ENCODE assay signal across 10 mouse cellular contexts in genomic region chr16:22919971-22920854, GRCm38 (mm10). TPM values are rescaled to one million over a fixed set of nuclear protein-coding genes. Genes with fewer than 3 reads are reported as not detected.
DNase-seq lines count a peak whose midpoint lies in the region; ATAC-seq and TF ChIP-seq lines count a peak whose summit lies in the region.
"Had no signal": no experiment of that assay in that cellular context is flagged by ENCODE, and none has a peak within 500 bp of the region (broad histone marks: within the 10 kb centered on the region; RNA-seq: fewer than 3 reads in every experiment).

No protein-coding gene starts in this region.

- H3K36me3 ChIP-seq in lung, postnatal 0 days (ENCODE audit: insufficient read depth, low read length), result no peaks in the 10 kb centered on the region

- no peak overlapping the region for H3K4me2 ChIP-seq in lung, postnatal 0 days (replicated peaks; ENCODE audit: low read depth, low read length)

- no peaks in the 10 kb centered on the region for H3K27me3 ChIP-seq in lung, postnatal 0 days (replicated peaks; ENCODE audit: insufficient read depth, low read length)

- 0 out of 2 replicates have a peak, but pooled peaks have one; percentile 8 for TF ChIP-seq EP300 in lung, postnatal 0 days (IDR thresholded peaks at IDR 0.05)

- no peaks in the 10 kb centered on the region for H3K9me3 ChIP-seq in lung, postnatal 0 days (ENCODE audit: low read length)

- TF ChIP-seq CTCF in lung, postnatal 0 days (IDR thresholded peaks at IDR 0.05), result no peak

- 35% methylated on average over 18 of the region's 18 CpGs for WGBS in lung, postnatal 0 days

- intact Hi-C loops in heart, postnatal 25 days (cut with DNase I), result no loop called here
- intact Hi-C loops in left cerebral cortex, postnatal 4 days (cut with DNase I), result no loop called here

- H3K4me3 ChIP-seq in lung, postnatal 0 days (ENCODE audit: low read depth, low read length), result no peak overlapping the region

- no peaks in the 10 kb centered on the region for H3K4me1 ChIP-seq in lung, postnatal 0 days (ENCODE audit: insufficient read depth, low read depth, low read length)

- peak; percentile 54 to 78 for DNase-seq in adrenal gland, adult (ENCODE audit: inconsistent age in 2 of 2, low spot score in 1 of 2)
- DNase-seq in adrenal gland, postnatal 4 days (ENCODE audit: low spot score in 2 of 2), result no peak
- peak; percentile 92 for DNase-seq in ZHBTc4 (ENCODE audit: low read depth, low spot score)
- peak; percentile 22 for DNase-seq in heart, postnatal 25 days (ENCODE audit: low spot score)
- peak; percentile 60 for DNase-seq in lung, postnatal 0 days (ENCODE audit: low spot score)
- no peak for DNase-seq in right cerebral cortex, adult 18-20 months
- DNase-seq in neural tube, embryonic 10.5 days (ENCODE audit: extremely low spot score, low spot score), result no peak
- DNase-seq in left cerebral cortex, postnatal 4 days, result no peak

- no peak overlapping the region for H3K27ac ChIP-seq in lung, postnatal 0 days (ENCODE audit: low read length)

- ATAC-seq in lung, postnatal 0 days, result peak; percentile 83

- no peak overlapping the region for H3K9ac ChIP-seq in lung, postnatal 0 days (replicated peaks; ENCODE audit: low read depth)

RNA-seq across cellular contexts. Expression of gene Fetub, which starts 2.1 kb away (rescaled TPM):
- 100 to 1,000 TPM in 1 of 2 experiments, 10 to 100 TPM in 1; 10.1 to 134 TPM for total RNA-seq in adrenal gland, postnatal 4 days (2021)
- total RNA-seq in heart, postnatal 25 days (2021), result under 1 TPM in 1 of 2 experiments, not detected in 1; 0.21 TPM
- 0.30 and 0.35 TPM in 2 replicates for polyA plus RNA-seq in lung, postnatal 0 days (2015; fragmentation: Nextera tagmentation; extraction: Ambion mirVana)
- total RNA-seq in left cerebral cortex, postnatal 4 days (2021), result not detected
- polyA plus RNA-seq: intestine, embryonic 14.5 days had no signal

RNA-seq across cellular contexts. Expression of gene Ahsg, which starts 29.1 kb away (rescaled TPM):
- 1,000 to 10,000 TPM in 1 of 2 experiments, 10 to 100 TPM in 1; 68.1 to 2,750 TPM for total RNA-seq in adrenal gland, postnatal 4 days (2021)
- total RNA-seq in heart, postnatal 25 days (2021), result 10 to 100 TPM in 1 of 2 experiments, 1 to 10 TPM in 1; 9.7 to 11.6 TPM
- polyA plus RNA-seq in lung, postnatal 0 days (2015; fragmentation: Nextera tagmentation; extraction: Ambion mirVana), result 1.6 and 3.0 TPM in 2 replicates
- total RNA-seq in left cerebral cortex, postnatal 4 days (2021), result not detected

RNA-seq across cellular contexts. Expression of gene Hrg, which starts 30.7 kb away (rescaled TPM):
- 10 to 100 TPM in 1 of 2 experiments, 1 to 10 TPM in 1; 2.6 to 86.2 TPM for total RNA-seq in adrenal gland, postnatal 4 days (2021)
- not detected for total RNA-seq in heart, postnatal 25 days (2021)
- 0.06 and 0.07 TPM in 2 replicates for polyA plus RNA-seq in lung, postnatal 0 days (2015; fragmentation: Nextera tagmentation; extraction: Ambion mirVana)
- total RNA-seq in left cerebral cortex, postnatal 4 days (2021), result not detected
- polyA plus RNA-seq: intestine, embryonic 14.5 days; testis, adult 2 months had no signal

Comparison
In these comparisons a context has a peak if more than half of its experiments do, and no peak if none do; other contexts are left out.
1. DNase-seq: peak in adrenal gland, adult (2 of 2), ZHBTc4 (single experiment), heart, postnatal 25 days (single experiment) and lung, postnatal 0 days (single experiment); none in adrenal gland, postnatal 4 days (0 of 2), right cerebral cortex, adult 18-20 months (single experiment), neural tube, embryonic 10.5 days (single experiment) and left cerebral cortex, postnatal 4 days (single experiment).
2. RNA of gene Fetub, which starts 2.1 kb away (total RNA-seq): 10.1 to 134 TPM in adrenal gland, postnatal 4 days; not detected in left cerebral cortex, postnatal 4 days and 0.21 TPM in heart, postnatal 25 days; every median in the first group is over 4 times any median in the second.
3. RNA of gene Ahsg, which starts 29.1 kb away (total RNA-seq): 68.1 to 2,750 TPM in adrenal gland, postnatal 4 days and 9.7 to 11.6 TPM in heart, postnatal 25 days; not detected in left cerebral cortex, postnatal 4 days; every median in the first group is over 4 times any median in the second.